Mouse (Mus musculus) layer of hippocampus, postnatal 36 days (tissue): ENCODE measurements around the gene Alox12b. TPM values are rescaled to one million over a fixed set of nuclear protein-coding genes. Genes with fewer than 3 reads are reported as not detected.

Experiments
- DNase-seq, 2 experiments: peaks; one replicate each; pipeline ENCODE4 v3.0.0; 2022
- total RNA-seq, 2 experiments: library from RNA; stranded (reverse); gene quantifications; 2 replicates each; pipeline ENCODE4 v1.2.3; 2021

The Alox12b gene
- total RNA-seq, 2 experiments from 2014 or later = 5.8 to 7.4 TPM

DNA sequence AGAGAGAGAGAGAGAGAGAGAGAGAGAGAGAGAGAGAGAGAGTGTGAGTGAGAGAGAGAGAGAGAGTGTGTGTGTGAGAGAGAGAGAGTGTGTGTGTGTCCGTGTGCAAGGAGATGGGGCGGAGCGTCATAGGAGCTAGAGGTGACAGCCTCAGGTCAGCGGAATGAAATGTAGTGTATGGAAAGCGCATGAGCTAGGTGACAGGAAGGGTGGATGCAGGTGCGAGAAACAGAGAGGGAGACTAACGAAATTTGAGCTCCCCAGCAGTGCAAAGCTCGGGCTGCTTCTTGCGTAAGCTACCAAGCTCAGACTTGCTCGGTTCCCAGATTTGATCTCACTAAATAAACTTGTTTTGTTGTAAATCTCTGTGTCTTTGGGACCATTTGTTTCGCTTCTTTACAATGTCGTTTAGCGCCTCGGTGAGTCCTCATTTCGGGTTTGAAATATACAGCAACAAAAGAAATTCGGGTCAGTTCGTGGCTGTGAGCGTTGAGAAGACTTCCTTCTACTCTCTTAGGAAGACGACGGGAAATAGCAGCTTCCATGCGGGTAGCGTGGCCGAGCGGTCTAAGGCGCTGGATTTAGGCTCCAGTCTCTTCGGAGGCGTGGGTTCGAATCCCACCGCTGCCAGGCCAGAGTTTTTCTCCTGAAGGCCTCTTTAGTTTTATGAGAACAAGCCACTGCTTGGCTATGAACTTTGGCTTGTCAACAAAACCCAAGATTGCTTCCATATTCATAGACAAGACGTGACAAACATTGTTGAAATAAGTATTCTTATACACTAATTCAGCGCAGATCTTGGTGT is 32.9 kb upstream of the Alox12b start:
- peak; percentile 91 to 95 for DNase-seq

- DNase-seq = no peak
These were observed 32.3 kb upstream of the Alox12b start for GRCm38 (mm10) chr11:69124498-69124847.

DNA sequence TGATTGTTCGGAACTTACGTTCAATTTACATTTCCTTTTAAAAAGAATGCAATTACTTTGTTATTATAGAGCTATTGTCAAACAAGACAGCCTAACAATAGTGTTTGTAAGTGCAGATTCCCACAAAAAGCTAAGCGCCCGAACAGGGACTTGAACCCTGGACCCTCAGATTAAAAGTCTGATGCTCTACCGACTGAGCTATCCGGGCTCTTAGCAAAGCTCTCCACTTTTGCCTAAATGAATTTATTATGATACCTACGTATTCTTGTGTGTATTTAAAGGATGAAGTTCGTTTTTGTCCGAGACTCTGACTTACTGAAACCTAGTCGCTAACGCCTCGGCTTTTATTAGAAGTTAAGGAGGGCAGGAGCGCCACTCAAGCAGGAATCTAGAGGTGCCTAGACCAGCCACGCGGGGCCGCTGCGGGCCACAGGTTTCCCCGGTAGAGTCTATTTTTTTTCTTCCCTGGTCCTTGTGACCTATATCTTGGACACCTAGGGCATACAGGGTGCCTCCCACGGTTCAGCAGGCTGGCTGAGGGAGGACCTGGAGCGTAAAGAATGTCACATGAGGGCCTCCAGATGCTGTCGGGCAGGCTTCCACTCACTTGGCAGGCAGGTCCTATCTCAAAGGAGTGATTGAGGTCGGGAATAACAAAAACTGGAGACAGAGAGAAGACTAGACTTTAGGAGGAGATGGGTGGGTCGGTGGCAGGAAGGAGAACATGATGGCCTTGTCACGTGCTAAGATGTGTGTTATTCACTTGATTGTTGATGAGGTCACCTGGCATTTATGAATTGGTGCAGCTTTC is 31.5 kb upstream of the Alox12b start:
- peak; percentile 77 to 79 for DNase-seq

- peak in 1 of 2 experiments; percentile 44 for DNase-seq
These were observed 31.1 kb upstream of the Alox12b start, which contains the start of gene Aloxe3 for GRCm38 (mm10) chr11:69125852-69125918. Gene Aloxe3 (plus strand): TSS chr11:69125896.

DNA sequence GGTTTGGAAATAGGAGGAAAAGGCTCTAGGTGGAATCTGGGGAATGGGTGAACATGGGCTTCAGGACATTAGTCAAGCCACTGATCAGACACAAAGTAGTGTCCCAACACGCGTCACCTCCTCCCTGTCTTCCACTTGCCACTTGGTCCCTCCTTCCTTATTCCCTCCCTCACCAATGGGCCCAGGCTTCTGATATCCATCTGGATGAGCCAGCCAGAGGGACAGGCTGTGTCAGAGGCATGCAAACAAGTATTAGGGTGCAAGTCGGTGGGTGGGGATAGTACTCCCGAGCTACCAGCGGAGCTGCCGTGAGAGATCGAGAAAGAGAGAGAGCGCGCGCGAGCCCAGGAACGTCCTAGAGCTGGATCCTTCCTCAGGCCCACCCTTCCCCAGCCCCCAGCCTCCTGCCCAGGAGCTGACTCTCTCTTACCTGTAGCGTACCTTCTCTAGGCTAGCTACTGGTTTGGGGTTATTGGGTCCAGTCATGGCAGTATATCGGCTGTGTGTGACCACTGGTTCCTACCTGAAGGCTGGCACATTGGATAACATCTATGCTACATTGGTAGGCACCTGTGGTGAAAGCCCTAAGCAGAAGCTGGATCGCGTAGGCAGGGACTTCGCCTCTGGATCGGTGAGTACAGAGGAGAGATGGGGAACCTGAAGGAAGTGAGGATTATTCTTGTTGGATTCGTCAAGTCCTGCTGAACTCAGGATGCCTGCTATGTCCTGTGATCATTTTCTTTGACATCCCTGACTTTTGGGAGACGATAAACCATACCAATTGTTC is 30.7 kb upstream of the Alox12b start:
- DNase-seq = no peak

DNA sequence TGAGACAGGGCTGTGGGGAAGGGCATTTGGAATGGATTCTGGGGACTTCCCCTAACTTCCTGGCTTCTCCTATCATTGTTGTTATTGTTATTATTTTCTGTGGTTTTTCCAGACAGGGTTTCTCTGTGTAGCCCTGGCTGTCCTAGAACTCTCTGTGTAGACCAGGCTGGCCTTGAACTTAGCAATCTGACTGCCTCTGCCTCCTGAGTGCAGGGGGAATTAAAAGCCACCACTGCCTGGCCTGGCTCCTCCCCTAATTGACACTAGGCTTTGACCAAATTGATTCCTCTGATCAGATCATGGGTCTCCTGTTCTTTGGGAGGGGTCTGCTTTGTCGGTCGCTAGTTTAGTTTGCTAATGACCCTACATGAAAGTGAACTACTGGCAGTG is 30.1 kb upstream of the Alox12b start:
- no peak for DNase-seq

- no peak for DNase-seq
These were observed 28.2 kb upstream of the Alox12b start for GRCm38 (mm10) chr11:69128426-69129122.

GRCm38 (mm10) chr11:69133566-69133922 is 23.2 kb upstream of the Alox12b start:
- no peak for DNase-seq

GRCm38 (mm10) chr11:69133923-69134621 is 22.7 kb upstream of the Alox12b start:
- peak; percentile 80 to 84 for DNase-seq

DNA sequence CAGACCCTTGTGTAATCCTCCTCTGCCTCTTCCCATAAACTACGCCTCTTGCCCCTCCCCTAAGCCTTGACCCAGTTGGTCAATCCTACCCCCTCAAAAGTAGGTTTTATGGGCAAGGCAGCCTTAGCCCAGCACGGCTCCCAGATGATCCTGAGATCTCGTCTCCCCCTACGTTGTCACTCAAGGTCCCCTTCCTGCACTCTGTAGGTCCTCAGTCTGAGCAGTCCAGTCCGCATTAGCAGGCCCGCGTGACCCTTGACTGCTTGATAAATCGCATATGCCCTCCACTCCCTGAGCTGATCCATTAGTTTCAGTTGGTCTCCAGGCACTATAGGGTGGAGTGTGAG is 22.2 kb upstream of the Alox12b start:
- no peak for DNase-seq

GRCm38 (mm10) chr11:69135361-69135760 is 21.4 kb upstream of the Alox12b start:
- no peak for DNase-seq

GRCm38 (mm10) chr11:69147546-69147945 is 9.2 kb upstream of the Alox12b start:
- peak in 1 of 2 experiments; percentile 46 for DNase-seq

DNA sequence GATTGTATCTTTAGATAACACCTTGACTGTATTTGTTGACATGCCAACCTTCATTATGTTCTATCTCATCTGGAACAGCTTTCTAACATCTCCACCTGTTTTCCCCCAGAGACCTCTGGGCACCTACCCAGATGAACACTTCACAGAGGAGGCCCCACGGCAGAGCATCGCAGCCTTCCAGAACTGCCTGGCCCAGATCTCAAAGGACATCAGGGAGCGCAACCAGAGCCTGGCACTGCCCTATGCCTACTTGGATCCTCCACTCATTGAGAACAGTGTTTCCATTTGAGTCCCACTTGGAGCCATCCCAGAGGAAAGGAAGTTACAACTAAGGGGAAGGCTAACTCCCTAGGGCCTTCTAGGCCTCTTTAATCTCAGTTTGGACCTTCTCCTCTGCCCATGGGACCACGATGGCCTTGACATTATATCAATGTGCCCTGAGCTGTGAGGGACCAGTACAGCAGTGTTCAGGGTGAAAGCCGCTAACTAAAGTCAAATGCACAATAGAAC is 8.3 kb upstream of the Alox12b start:
- no peak for DNase-seq

DNA sequence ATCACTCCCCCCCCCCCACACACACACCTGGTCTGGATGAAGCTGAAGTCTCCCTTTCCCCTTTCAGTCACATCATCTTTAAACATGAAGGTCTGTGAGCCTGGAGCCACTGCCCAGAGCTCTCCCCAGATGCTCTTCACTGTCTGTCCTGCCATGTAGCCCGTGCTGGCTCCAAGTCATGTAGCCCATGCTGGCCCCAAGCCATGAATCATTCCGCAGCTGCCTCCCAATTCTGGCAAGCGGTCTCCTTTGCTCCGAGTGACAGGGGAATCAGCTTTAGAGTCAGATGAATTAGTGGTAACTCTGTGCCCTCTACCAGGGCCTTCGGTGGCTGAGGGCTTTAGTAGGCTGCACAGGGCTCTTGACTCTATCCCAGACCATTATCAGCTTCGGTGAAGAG is 7.1 kb upstream of the Alox12b start:
- no peak for DNase-seq

DNA sequence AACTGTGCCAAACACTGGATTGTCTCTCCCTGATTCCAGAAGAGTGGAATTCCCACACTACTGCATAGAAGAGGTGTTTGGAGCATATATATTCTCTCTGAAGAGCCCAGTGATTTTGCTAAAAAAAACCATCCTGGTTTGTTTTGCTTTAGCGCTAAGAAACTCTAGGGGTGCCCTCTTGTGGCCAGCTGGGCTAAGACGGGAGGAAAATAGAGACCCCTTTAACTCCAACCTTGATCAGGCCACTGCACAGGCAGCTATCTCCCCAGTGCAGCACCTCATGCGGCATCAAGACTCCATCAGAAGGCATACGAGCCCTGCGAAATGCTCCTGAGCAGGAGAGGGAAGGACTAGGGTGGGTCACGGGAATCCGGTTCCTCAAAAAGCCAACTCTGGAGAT is 6.3 kb upstream of the Alox12b start:
- peak; percentile 54 to 67 for DNase-seq

DNA sequence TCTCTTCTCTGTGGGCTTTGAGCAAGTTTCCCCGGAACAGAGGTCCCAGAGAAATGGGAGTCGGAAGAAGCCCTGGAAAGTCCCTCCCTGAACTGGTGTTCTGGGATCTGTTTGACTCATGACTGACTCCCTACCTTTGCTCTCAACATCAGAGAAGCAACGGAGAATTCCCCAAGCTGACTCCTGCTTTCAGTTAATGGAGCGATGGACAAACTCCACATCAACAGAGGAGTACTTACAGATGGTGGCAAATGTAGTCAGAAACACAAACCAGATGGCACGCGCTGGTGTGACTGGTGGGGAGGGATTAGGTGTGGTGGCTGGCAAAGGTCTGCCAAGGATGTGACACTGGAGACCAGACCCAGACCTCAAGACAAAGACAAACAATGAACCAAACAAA is 5.8 kb upstream of the Alox12b start:
- DNase-seq = no peak

- DNase-seq = peak; percentile 43 to 51
These were observed 3.0 kb upstream of the Alox12b start for GRCm38 (mm10) chr11:69153831-69154230.

- no peak for DNase-seq
These were observed 1.4 kb upstream of the Alox12b start for GRCm38 (mm10) chr11:69155351-69155750.

DNA sequence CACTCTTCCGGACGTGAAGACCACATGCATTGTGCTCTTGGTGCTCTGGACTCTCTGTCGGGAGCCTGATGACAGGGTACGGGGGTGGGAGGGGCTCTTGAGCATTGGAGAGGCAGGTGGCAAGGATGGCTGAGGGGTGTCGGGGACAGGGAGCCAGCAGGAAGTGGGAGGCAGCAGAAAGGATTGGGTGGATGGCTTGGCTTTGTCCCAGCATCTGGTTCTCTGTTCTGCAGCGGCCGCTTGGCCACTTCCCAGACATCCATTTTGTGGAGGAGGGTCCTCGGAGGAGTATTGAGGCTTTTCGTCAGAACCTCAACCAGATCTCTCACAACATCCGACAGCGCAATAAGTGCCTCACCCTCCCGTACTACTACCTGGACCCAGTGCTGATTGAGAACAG is 12.5 kb downstream of the Alox12b start:
- peak in 1 of 2 experiments; percentile 29 for DNase-seq

- peak; percentile 50 to 55 for DNase-seq
These were observed 14.8 kb downstream of the Alox12b start for GRCm38 (mm10) chr11:69171626-69172025.

- no peak for DNase-seq
These were observed 15.8 kb downstream of the Alox12b start for GRCm38 (mm10) chr11:69172606-69173005.

- no peak for DNase-seq
These were observed 17.9 kb downstream of the Alox12b start for GRCm38 (mm10) chr11:69174722-69175121.
